17 mouse cellular contexts compared by ENCODE assay signal in the genomic region with DNA sequence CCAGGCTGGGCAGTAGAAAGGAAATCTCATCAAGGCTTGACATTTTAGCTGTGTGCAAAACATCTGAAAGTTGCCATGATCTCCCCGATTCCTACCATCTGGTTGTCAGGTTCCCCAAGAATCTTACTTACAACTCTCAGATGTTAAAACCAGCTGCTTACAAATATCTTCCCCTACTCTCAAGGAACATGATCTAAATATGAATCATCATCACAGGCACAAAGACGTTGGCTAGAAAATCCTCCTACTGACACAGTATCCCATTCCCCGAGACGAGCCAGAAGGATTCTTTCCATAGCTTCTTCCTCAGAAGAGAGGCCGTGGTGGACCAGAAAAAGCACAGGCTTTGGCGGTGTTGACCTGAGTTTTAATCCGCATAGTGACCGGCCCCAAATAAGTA. TPM values are rescaled to one million over a fixed set of nuclear protein-coding genes. Genes with fewer than 3 reads are reported as not detected.
"Had no signal": no experiment of that assay in that cellular context is flagged by ENCODE, and none has a peak within 500 bp of the region (broad histone marks: within the 10 kb centered on the region; RNA-seq: fewer than 3 reads in every experiment).

No protein-coding gene starts in this region.

- ATAC-seq: hindbrain, embryonic 16.5 days; inflammation-experienced regulatory T-cells, adult 6 months; intestine, embryonic 15.5 days; intestine, postnatal 0 days; liver, embryonic 12.5 days had no signal

- DNase-seq: gastrocnemius, postnatal 10 days; gastrocnemius, postnatal 25 days; heart, adult 18-20 months; heart, postnatal 10 days; heart, postnatal 4 days; kidney, adult 18-20 months; kidney, adult 8-10 months; kidney, postnatal 10 days; kidney, postnatal 25 days; kidney, postnatal 4 days had no signal

RNA-seq across cellular contexts. Expression of a gene that starts 23.3 kb away (rescaled TPM):
- polyA plus RNA-seq: hindbrain, embryonic 10.5 days; inflammation-experienced regulatory T-cells, adult 6 months; liver, adult 2 months had no signal
